Mouse (Mus musculus) MEL (cell line): ENCODE data around the gene Rp9. TPM values are rescaled to one million over a fixed set of nuclear protein-coding genes. Genes with fewer than 3 reads are reported as not detected.

Experiments used
- DNase-seq: peaks from one replicate; pipeline ENCODE4 v3.0.0; 2011; ENCODE audit warnings: low read depth, low spot score
- H3K27ac ChIP-seq: 2 replicates; pipeline ENCODE4 v1.5.1; 2012; ENCODE audit warnings: low read depth, mild to moderate bottlenecking, control low read depth, low read length, moderate library complexity; ENCODE audit not compliant: control insufficient read depth
- H3K27me3 ChIP-seq, 2 experiments: fragments of 150-350 bp in 1 of 2; sonication (generic) in 1 of 2; 2 replicates each; pipeline ENCODE4 v1.6.1; 2012; ENCODE audit warnings: low read length in 2 of 2, mild to moderate bottlenecking in 2 of 2, improper control_type of control experiment in 1 of 2, moderate library complexity in 1 of 2; ENCODE audit not compliant: insufficient read depth in 2 of 2, control insufficient read depth in 1 of 2
- H3K36me3 ChIP-seq, 2 experiments: 2 replicates each; pipeline ENCODE4 v1.6.1; 2012 to 2014; ENCODE audit warnings: low read length in 2 of 2, improper control_type of control experiment in 1 of 2, inconsistent platforms in 1 of 2, mild to moderate bottlenecking in 1 of 2; ENCODE audit not compliant: insufficient read depth in 2 of 2, control insufficient read depth in 1 of 2
- H3K4me1 ChIP-seq, 2 experiments: fragments of 150-350 bp in 1 of 2; sonication (generic) in 1 of 2; 2 replicates each; pipeline ENCODE4 v1.6.1; 2012; ENCODE audit warnings: low read length in 2 of 2, improper control_type of control experiment in 1 of 2, mild to moderate bottlenecking in 1 of 2; ENCODE audit not compliant: insufficient read depth in 2 of 2, control insufficient read depth in 1 of 2
- H3K4me3 ChIP-seq, 2 experiments: fragments of 150-350 bp in 1 of 2; sonication (generic) in 1 of 2; 2 replicates each; pipeline ENCODE4 v1.5.1; 2012; ENCODE audit warnings: low read depth in 2 of 2, low read length in 2 of 2, mild to moderate bottlenecking in 2 of 2, moderate library complexity in 2 of 2, control low read depth in 1 of 2, improper control_type of control experiment in 1 of 2; ENCODE audit not compliant: control insufficient read depth in 1 of 2, insufficient read depth in 1 of 2
- H3K79me2 ChIP-seq: 2 replicates; pipeline ENCODE4 v1.6.1; 2012; ENCODE audit warnings: mild to moderate bottlenecking, low read length, moderate library complexity; ENCODE audit not compliant: control insufficient read depth, poor library complexity, insufficient read depth
- H3K9ac ChIP-seq: 2 replicates; pipeline ENCODE4 v1.6.1; 2012; ENCODE audit warnings: low read depth, mild to moderate bottlenecking, control low read depth, low read length, moderate library complexity; ENCODE audit not compliant: control insufficient read depth, poor library complexity, severe bottlenecking
- H3K9me3 ChIP-seq: fragments of 150-350 bp; sonication (generic); replicated peaks from 2 replicates; pipeline ENCODE4 v1.6.1; 2012; ENCODE audit warnings: mild to moderate bottlenecking, low read length, improper control_type of control experiment, moderate library complexity; ENCODE audit not compliant: insufficient read depth
- BHLHE40 ChIP-seq: IDR thresholded peaks from 2 replicates; pipeline ENCODE4 v1.6.1; 2012; ENCODE audit warnings: low read depth, mild to moderate bottlenecking, inconsistent platforms, low read length, improper control_type of control experiment, borderline replicate concordance
- E2F4 ChIP-seq: IDR thresholded peaks from 2 replicates; pipeline ENCODE4 v1.6.1; 2011; ENCODE audit warnings: low read depth, low read length, improper control_type of control experiment, borderline replicate concordance
- ELF1 ChIP-seq: IDR thresholded peaks from 2 replicates; pipeline ENCODE4 v1.6.1; 2014; ENCODE audit warnings: low read depth, mild to moderate bottlenecking, inconsistent platforms, low read length, improper control_type of control experiment, moderate library complexity
- EP300 ChIP-seq, 2 experiments: IDR thresholded peaks; 2 replicates each; pipeline ENCODE4 v1.6.1; 2011; ENCODE audit warnings: improper control_type of control experiment in 2 of 2, low read length in 2 of 2, low read depth in 1 of 2, mild to moderate bottlenecking in 1 of 2
- GABPA ChIP-seq: IDR thresholded peaks from 2 replicates; pipeline ENCODE4 v1.6.1; 2012; ENCODE audit warnings: low read depth, mild to moderate bottlenecking, inconsistent platforms, low read length, improper control_type of control experiment, moderate library complexity
- GATA1 ChIP-seq: IDR thresholded peaks from 2 replicates; pipeline ENCODE4 v1.6.1; 2011; ENCODE audit warnings: low read depth, low read length, improper control_type of control experiment
- MAFK ChIP-seq: IDR thresholded peaks from 2 replicates; pipeline ENCODE4 v1.6.1; 2011; ENCODE audit warnings: low read depth, mild to moderate bottlenecking, low read length, improper control_type of control experiment, borderline replicate concordance
- MAX ChIP-seq: IDR thresholded peaks from 2 replicates; pipeline ENCODE4 v1.6.1; 2011; ENCODE audit warnings: low read length, improper control_type of control experiment
- MAZ ChIP-seq: IDR thresholded peaks from 2 replicates; pipeline ENCODE4 v1.6.1; 2012; ENCODE audit warnings: low read depth, mild to moderate bottlenecking, inconsistent platforms, low read length, improper control_type of control experiment
- MEF2A ChIP-seq: IDR thresholded peaks from 2 replicates; pipeline ENCODE4 v1.6.1; 2014; ENCODE audit warnings: low read depth, mild to moderate bottlenecking, inconsistent platforms, low read length, improper control_type of control experiment; ENCODE audit not compliant: poor library complexity, insufficient replicate concordance, severe bottlenecking; ENCODE audit errors: extremely low read depth
- MYB ChIP-seq: IDR thresholded peaks from 2 replicates; pipeline ENCODE4 v1.6.1; 2011; ENCODE audit warnings: mild to moderate bottlenecking, low read depth, low read length, improper control_type of control experiment
- NELFE ChIP-seq: IDR thresholded peaks from 2 replicates; pipeline ENCODE4 v1.6.1; 2011; ENCODE audit warnings: low read depth, low read length, improper control_type of control experiment
- RCOR1 ChIP-seq: IDR thresholded peaks from 2 replicates; pipeline ENCODE4 v1.6.1; 2012; ENCODE audit warnings: low read depth, mild to moderate bottlenecking, inconsistent platforms, low read length, improper control_type of control experiment
- TCF12 ChIP-seq: IDR thresholded peaks from 2 replicates; pipeline ENCODE4 v1.6.1; 2014; ENCODE audit warnings: low read depth, mild to moderate bottlenecking, inconsistent platforms, low read length, improper control_type of control experiment, moderate library complexity
- UBTF ChIP-seq: IDR thresholded peaks from 2 replicates; pipeline ENCODE4 v1.6.1; 2012; ENCODE audit warnings: low read depth, mild to moderate bottlenecking, inconsistent platforms, low read length, improper control_type of control experiment, moderate library complexity, borderline replicate concordance; ENCODE audit not compliant: insufficient read depth
- USF1 ChIP-seq: IDR thresholded peaks from 2 replicates; pipeline ENCODE4 v1.6.1; 2014; ENCODE audit warnings: low read depth, mild to moderate bottlenecking, inconsistent platforms, low read length, improper control_type of control experiment, moderate library complexity
- ZMIZ1 ChIP-seq: IDR thresholded peaks from 2 replicates; pipeline ENCODE4 v1.6.1; 2012; ENCODE audit warnings: low read depth, mild to moderate bottlenecking, inconsistent platforms, low read length, improper control_type of control experiment, moderate library complexity
- ZNF384 ChIP-seq: IDR thresholded peaks from 2 replicates; pipeline ENCODE4 v1.6.1; 2012; ENCODE audit warnings: low read depth, mild to moderate bottlenecking, inconsistent platforms, low read length, improper control_type of control experiment
- polyA plus RNA-seq, 2 experiments: library from polyadenylated mRNA; stranded (reverse) in 1 of 2; unstranded in 1 of 2; fragments of >175 nt in 1 of 2; fragments of >200 nt in 1 of 2; gene quantifications; 2 replicates each; pipeline versions ENCODE4 v1.2.1 to v1.2.4; 2012; ENCODE audit warnings: low replicate concordance in 2 of 2, low read depth in 1 of 2; ENCODE audit not compliant: insufficient read length in 2 of 2, insufficient read depth in 1 of 2, missing spikeins in 1 of 2
- total RNA-seq: library from RNA; depleted of rRNA; stranded (reverse); fragments of 300-350 nt; gene quantifications from 2 replicates; pipeline ENCODE4 v1.2.3, GENCODE M21; 2012

The Rp9 gene
- total and polyA plus RNA-seq, 3 experiments: 225 to 417 (median 405) TPM

GRCm38 (mm10) chr9:22433221-22433620 is 36.3 kb downstream of the Rp9 start:
- Histone ChIP-seq H3K9ac (no peak overlapping the region), H3K79me2 (no peaks in the 10 kb centered on the region), H3K27me3 (no peaks in the 10 kb centered on the region), H3K9me3 (no peaks in the 10 kb centered on the region), H3K27ac (no peak overlapping the region), H3K36me3 (peaks cover 0 to 24% of the 10 kb centered on the region in 2 experiments; a peak in 2 of 4 replicates)
- TF ChIP-seq NELFE (0 out of 2 replicates have a peak, but pooled peaks have one; percentile 28), E2F4 (no peak)
- TF ChIP-seq, all 39 proteins: peak for 1
- Histone ChIP-seq H3K4me1 (peaks cover 20 to 21% of the 10 kb centered on the region in 2 experiments), H3K4me3 (no peak overlapping the region)
- DNase-seq: no peak

GRCm38 (mm10) chr9:22430315-22430840 is 39.2 kb downstream of the Rp9 start:
- Histone ChIP-seq H3K27ac (peak overlapping the region; percentile 80), H3K4me1 (peaks cover 23 to 27% of the 10 kb centered on the region in 2 experiments), H3K79me2 (no peaks in the 10 kb centered on the region), H3K9ac (peak overlapping the region; percentile 42), H3K4me3 (peak overlapping the region; percentile 38 to 45), H3K27me3 (no peaks in the 10 kb centered on the region), H3K36me3 (peaks cover 0 to 27% of the 10 kb centered on the region in 2 experiments; a peak in 2 of 4 replicates), H3K9me3 (no peaks in the 10 kb centered on the region)
- 0 out of 4 replicates have a peak, but pooled peaks of 1 of the 2 experiments have one; percentile 28 for TF ChIP-seq EP300 (IDR thresholded peaks at IDR 0.05; ENCODE audit: low read depth in 1 of 2, low read length in 2 of 2)
- TF ChIP-seq GATA1: no peak; the same call in 1 of the 2 replicates
- no peak for TF ChIP-seq GABPA
- 0 out of 2 replicates have a peak, but pooled peaks have one; percentile 37 for TF ChIP-seq TCF12
- TF ChIP-seq ELF1: no peak
- no peak for TF ChIP-seq ZMIZ1
- no peak for TF ChIP-seq MYB
- TF ChIP-seq UBTF: no peak
- TF ChIP-seq MEF2A: no peak
- no peak for TF ChIP-seq USF1
- TF ChIP-seq BHLHE40: no peak
- peak; percentile 16 for TF ChIP-seq RCOR1
- no peak for TF ChIP-seq MAFK
- peak; percentile 33; the same call in 1 of the 2 replicates for TF ChIP-seq MAZ
- TF ChIP-seq MAX: peak; percentile 64
- 0 out of 2 replicates have a peak, but pooled peaks have one; percentile 21 for TF ChIP-seq ZNF384
- DNase-seq: peak; percentile 92
